Mouse (Mus musculus) intestine, embryonic 14.5 days (tissue): ENCODE results near the gene Cabin1. TPM values are rescaled to one million over a fixed set of nuclear protein-coding genes. Genes with fewer than 3 reads are reported as not detected.

Experiments used
- ATAC-seq: fragments of 200-750 bp; cut with Nextera tagmentation; replicated peaks from 2 replicates; pipeline ENCODE4 v1.8.0; 2017; ENCODE audit warnings: low read depth, moderate number of reproducible peaks, moderate TSS enrichment, moderate library complexity; ENCODE audit not compliant: low FRiP score, low TSS enrichment
- DNase-seq: peaks from one replicate; pipeline ENCODE4 v3.0.0-alpha.2; 2018; ENCODE audit warnings: low spot score
- H3K27ac ChIP-seq: fragments of 300-500 bp; sonication (generic); 2 replicates; pipeline ENCODE4 v1.5.1; 2014; ENCODE audit warnings: low read depth, mild to moderate bottlenecking, control low read depth
- H3K27me3 ChIP-seq: fragments of 300-500 bp; sonication (generic); replicated peaks from 2 replicates; pipeline ENCODE4 v1.6.1; 2014; ENCODE audit warnings: low read length, control low read depth; ENCODE audit not compliant: control insufficient read depth, insufficient read depth
- H3K36me3 ChIP-seq: fragments of 300-500 bp; sonication (generic); 2 replicates; pipeline ENCODE4 v1.6.1; 2014; ENCODE audit warnings: low read length, control low read depth; ENCODE audit not compliant: control insufficient read depth, insufficient read depth
- H3K4me1 ChIP-seq: fragments of 300-500 bp; sonication (generic); replicated peaks from 2 replicates; pipeline ENCODE4 v1.6.1; 2014; ENCODE audit warnings: low read length, control low read depth, mixed read lengths; ENCODE audit not compliant: control insufficient read depth, insufficient read depth
- H3K4me2 ChIP-seq: fragments of 300-500 bp; sonication (generic); 2 replicates; pipeline ENCODE4 v1.6.1; 2014; ENCODE audit warnings: low read length
- H3K4me3 ChIP-seq: fragments of 300-500 bp; sonication (generic); 2 replicates; pipeline ENCODE4 v1.5.1; 2014; ENCODE audit warnings: low read depth, low read length, control low read depth, mixed read lengths
- H3K9ac ChIP-seq: fragments of 300-500 bp; sonication (generic); 2 replicates; pipeline ENCODE4 v1.6.1; 2014; ENCODE audit warnings: mild to moderate bottlenecking, low read length
- H3K9me3 ChIP-seq: fragments of 300-500 bp; sonication (generic); 2 replicates; pipeline ENCODE4 v1.6.1; 2016; ENCODE audit warnings: low read length, control low read depth; ENCODE audit not compliant: control insufficient read depth
- WGBS: fragments of 180-500 bp; shearing (Covaris S2); extraction: QIAGEN DNeasy Blood & Tissue Kit; methylation state at CpG from one replicate; pipeline ENCODE4 v1.1.7; 2014; 5-methylcytosine and 5-hydroxymethylcytosine counted together
- polyA plus RNA-seq: library from polyadenylated mRNA; unstranded; fragments of >200 nt; fragmentation: Nextera tagmentation; extraction: Ambion mirVana; gene quantifications from 2 replicates; pipeline ENCODE4 v1.2.1, GENCODE M21; 2014

The Cabin1 gene
- polyA plus RNA-seq, 1 experiment from 2014 or later: 47.2 TPM

DNA sequence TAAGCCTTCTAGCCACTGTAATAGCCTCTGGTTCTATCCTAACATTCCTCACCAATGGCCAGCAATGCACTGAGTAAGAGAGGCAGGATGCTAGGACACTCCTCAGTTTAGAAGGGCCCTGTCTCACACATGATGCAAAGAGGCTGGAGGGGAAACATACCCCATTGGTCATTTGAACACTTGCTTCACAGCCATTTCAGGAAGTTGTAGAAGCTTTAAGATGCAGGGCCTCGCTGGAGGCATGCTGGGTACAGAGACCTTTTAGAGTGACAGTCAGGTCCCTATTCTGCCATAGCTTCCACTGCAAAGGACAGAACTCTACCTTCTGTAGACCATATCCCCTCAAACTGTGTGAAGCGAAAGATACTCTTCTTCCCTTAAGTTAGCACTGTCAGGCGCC is 66.4 kb downstream of the Cabin1 start:
- H3K4me3 ChIP-seq: no peak overlapping the region
- peaks cover 73% of the 10 kb centered on the region for H3K36me3 ChIP-seq
- H3K27me3 ChIP-seq: no peaks in the 10 kb centered on the region
- H3K9me3 ChIP-seq: no peaks in the 10 kb centered on the region
- DNase-seq (no peak), ATAC-seq (no peak)
- H3K27ac ChIP-seq: no peak overlapping the region
- H3K9ac ChIP-seq: no peak overlapping the region
- no peaks in the 10 kb centered on the region for H3K4me1 ChIP-seq
- H3K4me2 ChIP-seq: no peak overlapping the region
- 91% methylated on average over 3 of the region's 3 CpGs for WGBS

DNA sequence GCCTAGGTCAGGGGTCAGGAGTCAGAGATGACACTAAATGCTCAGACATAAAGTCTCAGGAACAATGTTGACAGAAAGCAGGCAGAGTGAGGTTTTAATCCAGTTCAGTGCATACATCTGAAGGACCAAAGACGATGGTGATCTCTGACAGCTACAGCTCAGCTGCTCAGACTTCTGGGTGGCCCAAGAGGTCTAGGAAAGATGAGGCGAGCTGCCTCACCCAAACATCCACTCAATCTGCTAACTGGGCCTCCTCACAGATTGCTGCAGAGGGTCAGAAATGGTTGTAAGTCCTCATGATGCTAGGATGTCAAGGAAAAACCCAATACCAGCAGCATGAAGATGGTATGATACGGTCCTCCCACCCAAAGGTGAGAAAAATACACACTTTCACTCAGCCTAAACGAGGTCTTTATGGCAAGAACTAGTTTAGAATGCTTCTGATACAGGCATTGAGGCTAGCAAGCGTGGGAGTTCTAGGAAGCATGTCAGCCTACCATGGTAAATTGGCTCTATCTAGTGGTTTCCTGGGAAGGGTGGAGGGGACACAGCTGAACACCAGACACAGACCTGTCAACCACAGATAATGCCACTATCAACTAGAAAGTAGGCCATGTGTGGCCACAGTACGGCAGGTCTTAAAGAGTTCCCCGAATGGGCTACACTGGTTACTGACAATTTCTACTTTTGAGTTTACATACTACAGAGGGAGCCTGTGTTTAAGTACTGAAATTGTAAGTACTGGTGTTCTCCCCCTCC is 67.4 kb downstream of the Cabin1 start:
- no peak overlapping the region for H3K9ac ChIP-seq
- H3K27ac ChIP-seq: no peak overlapping the region
- no peak overlapping the region for H3K4me3 ChIP-seq
- WGBS: 84% methylated on average over 7 of the region's 7 CpGs
- H3K27me3 ChIP-seq: no peaks in the 10 kb centered on the region
- DNase-seq (no peak), ATAC-seq (no peak)
- H3K4me2 ChIP-seq: no peak overlapping the region
- H3K9me3 ChIP-seq: no peaks in the 10 kb centered on the region
- no peaks in the 10 kb centered on the region for H3K4me1 ChIP-seq
- H3K36me3 ChIP-seq: peaks cover 80% of the 10 kb centered on the region

- ATAC-seq (no peak), DNase-seq (no peak)
- H3K27ac ChIP-seq: no peak overlapping the region
- 97% methylated on average over 2 of the region's 2 CpGs for WGBS
- no peak overlapping the region for H3K4me3 ChIP-seq
- no peaks in the 10 kb centered on the region for H3K4me1 ChIP-seq
- H3K27me3 ChIP-seq: no peaks in the 10 kb centered on the region
- H3K4me2 ChIP-seq: no peak overlapping the region
- H3K9me3 ChIP-seq: no peaks in the 10 kb centered on the region
- no peak overlapping the region for H3K9ac ChIP-seq
- peaks cover 84% of the 10 kb centered on the region for H3K36me3 ChIP-seq
Measured at GRCm38 (mm10) chr10:75695521-75695920, 68.6 kb downstream of the Cabin1 start.

- peaks cover 80% of the 10 kb centered on the region for H3K36me3 ChIP-seq
- WGBS: 93% methylated on average over 5 of the region's 5 CpGs
- DNase-seq: no peak
- no peaks in the 10 kb centered on the region for H3K27me3 ChIP-seq
- H3K4me1 ChIP-seq: no peaks in the 10 kb centered on the region
- no peak overlapping the region for H3K27ac ChIP-seq
- no peak overlapping the region for H3K9ac ChIP-seq
- no peaks in the 10 kb centered on the region for H3K9me3 ChIP-seq
- no peak for ATAC-seq
- H3K4me2 ChIP-seq: no peak overlapping the region
- no peak overlapping the region for H3K4me3 ChIP-seq
Measured at GRCm38 (mm10) chr10:75695078-75695477, 69.1 kb downstream of the Cabin1 start.

DNA sequence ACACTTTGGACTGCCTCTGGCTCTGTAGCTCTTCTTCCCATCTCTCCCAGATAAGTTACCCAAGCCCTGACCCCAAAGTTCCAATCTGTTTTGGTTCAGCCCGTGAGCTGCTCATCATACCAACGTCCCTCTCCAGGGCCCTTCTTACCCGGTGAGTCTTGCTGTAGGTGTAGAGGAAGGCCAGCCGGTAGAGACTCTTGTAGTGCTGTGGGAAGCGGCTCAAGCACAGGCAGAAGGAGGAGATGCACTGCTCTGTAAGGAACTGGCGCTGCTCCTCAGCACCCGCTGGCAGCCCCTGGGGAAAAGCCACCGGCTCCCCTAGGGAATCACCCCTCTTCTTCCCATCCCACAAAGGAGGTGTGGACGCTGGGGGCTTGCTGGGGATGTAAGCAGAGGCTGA is 69.6 kb downstream of the Cabin1 start:
- no peaks in the 10 kb centered on the region for H3K4me1 ChIP-seq
- no peak overlapping the region for H3K4me3 ChIP-seq
- H3K9ac ChIP-seq: no peak overlapping the region
- H3K27ac ChIP-seq: no peak overlapping the region
- H3K4me2 ChIP-seq: no peak overlapping the region
- DNase-seq (no peak), ATAC-seq (no peak)
- peaks cover 75% of the 10 kb centered on the region for H3K36me3 ChIP-seq
- 90% methylated on average over 9 of the region's 9 CpGs for WGBS
- no peaks in the 10 kb centered on the region for H3K27me3 ChIP-seq
- H3K9me3 ChIP-seq: no peaks in the 10 kb centered on the region

- DNase-seq: no peak
- no peak for ATAC-seq
- 75% methylated on average over 11 of the region's 11 CpGs for WGBS
- Histone ChIP-seq H3K27me3 (no peaks in the 10 kb centered on the region), H3K27ac (no peak overlapping the region), H3K4me1 (no peaks in the 10 kb centered on the region), H3K36me3 (peaks cover 74% of the 10 kb centered on the region), H3K4me2 (no peak overlapping the region), H3K9ac (no peak overlapping the region), H3K4me3 (no peak overlapping the region), H3K9me3 (no peaks in the 10 kb centered on the region)
Measured at GRCm38 (mm10) chr10:75693451-75694233, 70.5 kb downstream of the Cabin1 start.

- Histone ChIP-seq H3K4me1 (peaks cover 5% of the 10 kb centered on the region; the same call in 1 of the 2 replicates), H3K9me3 (no peaks in the 10 kb centered on the region), H3K27ac (no peak overlapping the region)
Measured at GRCm38 (mm10) chr10:75688598-75688997, 75.5 kb downstream of the Cabin1 start.

DNA sequence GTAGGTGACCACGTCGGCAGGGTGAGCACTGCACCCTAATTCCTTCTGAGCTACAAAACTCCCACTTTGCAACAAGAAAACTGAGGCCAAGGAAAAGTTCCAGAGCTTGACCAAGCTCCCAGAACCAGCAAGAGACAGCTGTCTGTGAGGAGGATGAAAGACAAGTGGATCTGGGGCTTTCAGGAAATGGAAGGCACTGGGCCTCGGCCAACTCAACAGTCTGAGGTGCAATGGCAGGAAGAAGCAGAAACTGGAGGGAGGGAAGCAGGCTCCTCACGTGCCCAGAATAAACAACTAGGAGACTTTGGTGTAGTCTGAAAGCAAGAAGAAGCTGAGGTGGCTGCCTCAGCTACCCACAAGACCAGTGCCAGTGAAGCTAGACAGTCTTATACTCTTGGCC is 77.4 kb downstream of the Cabin1 start:
- Histone ChIP-seq H3K27me3 (no peaks in the 10 kb centered on the region), H3K9ac (no peak overlapping the region), H3K27ac (no peak overlapping the region), H3K4me2 (no peak overlapping the region), H3K36me3 (peaks cover 43% of the 10 kb centered on the region), H3K4me3 (no peak overlapping the region), H3K4me1 (peaks cover 5% of the 10 kb centered on the region; the same call in 1 of the 2 replicates), H3K9me3 (no peaks in the 10 kb centered on the region)
- DNase-seq (no peak), ATAC-seq (no peak)
- WGBS: 72% methylated on average over 4 of the region's 4 CpGs

More at GRCm38 (mm10) chr10:75688598-75688997, 75.5 kb downstream of the Cabin1 start:
- 98% methylated on average over 2 of the region's 2 CpGs for WGBS
- no peaks in the 10 kb centered on the region for H3K27me3 ChIP-seq
- no peak overlapping the region for H3K9ac ChIP-seq
- no peak overlapping the region for H3K4me2 ChIP-seq
- no peak overlapping the region for H3K4me3 ChIP-seq
- peaks cover 46% of the 10 kb centered on the region for H3K36me3 ChIP-seq
- DNase-seq: no peak
- ATAC-seq: no peak
